In genomic region chr5:137746282-137746850, GRCm38 (mm10) we compare ENCODE assay signal across 8 mouse cellular contexts. TPM values are rescaled to one million over a fixed set of nuclear protein-coding genes. Genes with fewer than 3 reads are reported as not detected.
DNase-seq lines count a peak whose midpoint lies in the region; ATAC-seq lines count a peak whose summit lies in the region.

No protein-coding gene starts in this region.

- H3K27ac ChIP-seq in embryonic facial prominence, embryonic 12.5 days, result peak overlapping the region; percentile 95
- H3K27ac ChIP-seq in heart, embryonic 14.5 days (replicated peaks in 1 of 2; ENCODE audit: control insufficient read depth in 1 of 2, insufficient read depth in 1 of 2, low read depth in 2 of 2, low read length in 2 of 2), result peak overlapping the region; percentile 96 to 98

- under 1% methylated on average over 20 of the region's 20 CpGs for WGBS in embryonic facial prominence, embryonic 12.5 days
- 0% methylated on average over 20 of the region's 20 CpGs for WGBS in heart, embryonic 14.5 days

- no peaks in the 10 kb centered on the region for H3K9me3 ChIP-seq in embryonic facial prominence, embryonic 12.5 days
- no peaks in the 10 kb centered on the region for H3K9me3 ChIP-seq in heart, embryonic 14.5 days (ENCODE audit: control insufficient read depth, low read length)

- peak; percentile 80 for DNase-seq in 3T3-L1 (ENCODE audit: low read depth, low spot score)
- DNase-seq in MEL-GATA-1-ER (ENCODE audit: extremely low read depth, low read depth), result peak; percentile 53
- DNase-seq in kidney, postnatal 25 days, result peak; percentile 79 to 88
- DNase-seq in spleen, postnatal 36 days (ENCODE audit: low spot score in 2 of 2), result peak; percentile 75 to 81
- DNase-seq in frontal cortex, postnatal 14 days (ENCODE audit: low spot score in 2 of 2), result no peak

- H3K4me2 ChIP-seq in embryonic facial prominence, embryonic 12.5 days (replicated peaks), result peak overlapping the region; percentile 100
- peak overlapping the region; percentile 99 for H3K4me2 ChIP-seq in heart, embryonic 14.5 days (ENCODE audit: low read length)

- peak overlapping the region; percentile 78 for H3K9ac ChIP-seq in embryonic facial prominence, embryonic 12.5 days
- H3K9ac ChIP-seq in heart, embryonic 14.5 days (ENCODE audit: low read length), result peak overlapping the region; percentile 90

- ATAC-seq in embryonic facial prominence, embryonic 12.5 days (ENCODE audit: insufficient number of reproducible peaks, insufficient read depth, low FRiP score, low TSS enrichment), result no peak
- ATAC-seq in heart, embryonic 14.5 days (ENCODE audit: insufficient number of reproducible peaks, insufficient read depth, low FRiP score, low read depth), result 0 out of 2 replicates have a peak, but pooled peaks have one; percentile 11
- peak; percentile 14 for ATAC-seq in megakaryocyte progenitor cell, adult 5-6 weeks (replicated peaks; ENCODE audit: poor library complexity)

- no peaks in the 10 kb centered on the region for H3K27me3 ChIP-seq in embryonic facial prominence, embryonic 12.5 days
- H3K27me3 ChIP-seq in heart, embryonic 14.5 days (ENCODE audit: control insufficient read depth, insufficient read depth, low read length), result no peaks in the 10 kb centered on the region

- H3K36me3 ChIP-seq in embryonic facial prominence, embryonic 12.5 days, result peaks cover 8% of the 10 kb centered on the region
- peaks cover 16% of the 10 kb centered on the region for H3K36me3 ChIP-seq in heart, embryonic 14.5 days (ENCODE audit: control insufficient read depth, insufficient read depth, low read length)

- peaks cover 26% of the 10 kb centered on the region for H3K4me1 ChIP-seq in embryonic facial prominence, embryonic 12.5 days
- peaks cover 19 to 44% of the 10 kb centered on the region in 2 experiments for H3K4me1 ChIP-seq in heart, embryonic 14.5 days (ENCODE audit: control insufficient read depth in 2 of 2, insufficient read depth in 2 of 2, low read length in 2 of 2)

- H3K4me3 ChIP-seq in embryonic facial prominence, embryonic 12.5 days, result peak overlapping the region; percentile 85
- H3K4me3 ChIP-seq in heart, embryonic 14.5 days (ENCODE audit: control insufficient read depth in 1 of 2, insufficient read depth in 1 of 2, low read depth in 1 of 2, low read length in 2 of 2), result peak overlapping the region; percentile 87 to 88

RNA-seq across cellular contexts. Expression of gene Tsc22d4, which starts 0.8 kb away (rescaled TPM):
- 129 and 133 TPM in 2 replicates for polyA plus RNA-seq in embryonic facial prominence, embryonic 12.5 days (2016; fragmentation: Nextera tagmentation; extraction: Ambion mirVana)
- polyA plus RNA-seq in heart, embryonic 14.5 days (2014; fragmentation: Nextera tagmentation; extraction: Ambion mirVana), result 144 and 147 TPM in 2 replicates
- total RNA-seq in megakaryocyte progenitor cell, adult 5-6 weeks (2015), result 39.6 and 58.5 TPM in 2 replicates
- 92.1 and 96.5 TPM in 2 replicates for total RNA-seq in megakaryocyte progenitor cell, adult 5-6 weeks (2017)

RNA-seq across cellular contexts. Expression of gene Nyap1, which starts 5.0 kb away (rescaled TPM):
- 3.7 and 4.6 TPM in 2 replicates for polyA plus RNA-seq in embryonic facial prominence, embryonic 12.5 days (2016; fragmentation: Nextera tagmentation; extraction: Ambion mirVana)
- polyA plus RNA-seq in heart, embryonic 14.5 days (2014; fragmentation: Nextera tagmentation; extraction: Ambion mirVana), result 0.57 and 1.00 TPM in 2 replicates
- 0.02 and 0.05 TPM in 2 replicates for total RNA-seq in megakaryocyte progenitor cell, adult 5-6 weeks (2015)
- 0.07 and 0.17 TPM in 2 replicates for total RNA-seq in megakaryocyte progenitor cell, adult 5-6 weeks (2017)

RNA-seq across cellular contexts. Expression of gene Ppp1r35, which starts 32.3 kb away (rescaled TPM):
- polyA plus RNA-seq in embryonic facial prominence, embryonic 12.5 days (2016; fragmentation: Nextera tagmentation; extraction: Ambion mirVana), result 51.3 and 51.9 TPM in 2 replicates
- polyA plus RNA-seq in heart, embryonic 14.5 days (2014; fragmentation: Nextera tagmentation; extraction: Ambion mirVana), result 29.8 and 36.7 TPM in 2 replicates
- total RNA-seq in megakaryocyte progenitor cell, adult 5-6 weeks (2015), result 64.5 and 77.4 TPM in 2 replicates
- 38.4 and 38.6 TPM in 2 replicates for total RNA-seq in megakaryocyte progenitor cell, adult 5-6 weeks (2017)

RNA-seq across cellular contexts. Expression of gene Mepce, which starts 41.1 kb away (rescaled TPM):
- polyA plus RNA-seq in embryonic facial prominence, embryonic 12.5 days (2016; fragmentation: Nextera tagmentation; extraction: Ambion mirVana), result 14.5 and 15.8 TPM in 2 replicates
- polyA plus RNA-seq in heart, embryonic 14.5 days (2014; fragmentation: Nextera tagmentation; extraction: Ambion mirVana), result 7.9 and 9.2 TPM in 2 replicates
- total RNA-seq in megakaryocyte progenitor cell, adult 5-6 weeks (2015), result 34.6 and 37.4 TPM in 2 replicates
- total RNA-seq in megakaryocyte progenitor cell, adult 5-6 weeks (2017), result 13.8 and 16.7 TPM in 2 replicates

RNA-seq across cellular contexts. Expression of gene Zcwpw1, which starts 41.2 kb away (rescaled TPM):
- polyA plus RNA-seq in embryonic facial prominence, embryonic 12.5 days (2016; fragmentation: Nextera tagmentation; extraction: Ambion mirVana), result 38.2 and 39.3 TPM in 2 replicates
- 7.3 and 7.6 TPM in 2 replicates for polyA plus RNA-seq in heart, embryonic 14.5 days (2014; fragmentation: Nextera tagmentation; extraction: Ambion mirVana)
- 6.2 and 9.1 TPM in 2 replicates for total RNA-seq in megakaryocyte progenitor cell, adult 5-6 weeks (2015)
- total RNA-seq in megakaryocyte progenitor cell, adult 5-6 weeks (2017), result 10.5 and 11.8 TPM in 2 replicates

Comparison
In these comparisons a context has a peak if more than half of its experiments do, and no peak if none do; other contexts are left out.
1. DNase-seq: peak in 3T3-L1 (single experiment), MEL-GATA-1-ER (single experiment), kidney, postnatal 25 days (2 of 2) and spleen, postnatal 36 days (2 of 2); none in frontal cortex, postnatal 14 days (0 of 2).